Mouse (Mus musculus) kidney, adult 9 months (tissue): ENCODE measurements around the gene Col4a2.
A peak's percentile ranks its signal among the peaks of the same experiment; 100 is the strongest.

Experiments
- DNase-seq: peaks from one replicate; pipeline ENCODE4 v3.0.0; 2022

Col4a2 gene

GRCm38 (mm10) chr8:11362278-11363214 lies 49.9 kb downstream of the Col4a2 start:
- peak; percentile 63 for DNase-seq

- DNase-seq, result no peak
Observed at GRCm38 (mm10) chr8:11363340-11364126, 50.9 kb downstream of the Col4a2 start.

- no peak for DNase-seq
Observed at GRCm38 (mm10) chr8:11366251-11366650, 53.6 kb downstream of the Col4a2 start.

- no peak for DNase-seq
Observed at GRCm38 (mm10) chr8:11366741-11367140, 54.1 kb downstream of the Col4a2 start.

GRCm38 (mm10) chr8:11367670-11368069 lies 55.1 kb downstream of the Col4a2 start:
- DNase-seq, result no peak

GRCm38 (mm10) chr8:11369526-11370203 lies 57.1 kb downstream of the Col4a2 start:
- no peak for DNase-seq

- DNase-seq, result no peak
Observed at GRCm38 (mm10) chr8:11371347-11371746, 58.7 kb downstream of the Col4a2 start.

GRCm38 (mm10) chr8:11372080-11372479 lies 59.5 kb downstream of the Col4a2 start:
- no peak for DNase-seq

GRCm38 (mm10) chr8:11373643-11374325 lies 61.2 kb downstream of the Col4a2 start:
- DNase-seq, result no peak

- DNase-seq, result no peak
Observed at GRCm38 (mm10) chr8:11374326-11375076, 61.9 kb downstream of the Col4a2 start.

- DNase-seq, result no peak
Observed at GRCm38 (mm10) chr8:11375749-11376438, 63.3 kb downstream of the Col4a2 start.

GRCm38 (mm10) chr8:11377391-11378210 lies 65.0 kb downstream of the Col4a2 start:
- no peak for DNase-seq

GRCm38 (mm10) chr8:11379590-11379989 lies 67.0 kb downstream of the Col4a2 start:
- peak; percentile 57 for DNase-seq

GRCm38 (mm10) chr8:11381544-11381943 lies 68.9 kb downstream of the Col4a2 start:
- DNase-seq, result no peak

GRCm38 (mm10) chr8:11382059-11382810 lies 69.6 kb downstream of the Col4a2 start:
- no peak for DNase-seq

- DNase-seq, result no peak
Observed at GRCm38 (mm10) chr8:11382933-11383332, 70.3 kb downstream of the Col4a2 start.

GRCm38 (mm10) chr8:11383379-11383778 lies 70.8 kb downstream of the Col4a2 start:
- no peak for DNase-seq

GRCm38 (mm10) chr8:11384841-11385240 lies 72.2 kb downstream of the Col4a2 start:
- DNase-seq, result no peak

- no peak for DNase-seq
Observed at GRCm38 (mm10) chr8:11385272-11385905, 72.8 kb downstream of the Col4a2 start.
